Mouse (Mus musculus) B cell, adult 2 months (primary cell): Measurements from ENCODE around the gene Zfp831.

Experiments used
- DNase-seq, 2 experiments: peaks; one replicate each; pipeline ENCODE4 v3.0.0; 2022

Gene Zfp831

GRCm38 (mm10) chr2:174747182-174747581 is 103.8 kb downstream of the Zfp831 start:
- DNase-seq = no peak

GRCm38 (mm10) chr2:174748381-174748780 is 105.0 kb downstream of the Zfp831 start:
- no peak for DNase-seq

GRCm38 (mm10) chr2:174753197-174753596 is 109.9 kb downstream of the Zfp831 start:
- no peak for DNase-seq

GRCm38 (mm10) chr2:174754231-174754630 is 110.9 kb downstream of the Zfp831 start:
- DNase-seq = no peak

- no peak for DNase-seq
Measured at GRCm38 (mm10) chr2:174759189-174759588, 115.9 kb downstream of the Zfp831 start.
